Mouse (Mus musculus): ENCODE measurements at regions not wholly inside any gene's neighbourhood (a gene's known extent, or its start where the extent isn't known, plus 50 kb on each side); places are given as distances from the start of the nearest gene placed in this dataset.

DNA sequence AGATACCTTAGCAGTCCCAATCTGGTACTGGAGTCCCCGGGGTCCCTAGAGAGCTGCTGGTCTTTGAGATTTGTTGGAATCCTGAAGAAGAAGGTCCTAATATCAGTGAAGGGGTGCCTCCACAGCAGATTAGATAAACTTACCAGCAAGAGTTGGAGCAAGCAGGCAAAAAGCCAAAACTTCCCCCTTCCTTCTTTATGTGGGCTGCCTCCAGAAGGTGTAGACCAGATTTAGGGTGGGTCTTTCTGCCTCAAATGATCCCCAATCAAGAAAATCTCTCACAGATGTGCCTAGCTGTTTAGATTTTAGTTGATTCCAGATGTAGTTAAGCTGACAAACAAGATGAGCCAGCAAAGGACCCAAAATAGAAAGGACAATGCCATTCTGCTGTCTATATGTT lies 90.1 kb upstream of the Hs6st1 start:
- no peak for DNase-seq

DNA sequence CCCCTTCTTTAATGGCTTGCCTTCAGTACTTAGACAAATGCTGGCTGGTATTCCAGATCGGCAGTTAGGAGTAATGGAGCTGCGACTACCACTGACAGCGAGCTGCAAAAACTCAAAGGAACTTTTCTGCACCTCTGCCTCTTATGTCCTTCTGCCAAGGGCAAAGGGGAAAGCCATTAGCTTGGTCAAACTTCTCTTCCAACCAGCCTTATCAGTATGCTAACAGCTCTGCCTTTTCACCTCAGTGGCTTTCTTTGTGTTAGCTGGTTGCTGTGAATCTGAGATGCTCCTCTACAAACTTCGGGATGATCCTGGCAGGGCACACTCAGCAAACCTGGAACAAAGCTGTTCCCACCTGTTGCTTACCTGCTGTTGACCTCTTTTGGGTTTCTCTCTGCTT lies 89.4 kb upstream of the Hs6st1 start:
- no peak for DNase-seq

DNA sequence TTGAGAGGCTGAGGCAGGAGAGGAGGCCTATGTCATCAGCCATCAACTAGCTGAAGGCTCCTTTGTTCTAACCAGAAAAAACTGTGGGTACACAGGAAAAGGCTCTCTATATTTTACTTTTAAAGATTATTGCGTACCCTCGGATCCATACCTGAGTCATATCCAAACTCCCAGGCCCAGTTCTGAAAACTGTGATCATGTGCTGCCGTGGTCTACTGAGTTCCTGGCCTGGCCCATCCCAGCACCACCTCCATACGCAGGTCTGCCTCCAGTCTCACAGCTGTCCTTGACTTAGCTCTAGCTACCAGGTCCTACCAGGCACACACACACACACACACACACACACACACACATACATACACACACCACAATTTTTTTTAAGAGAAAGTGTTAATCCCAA lies 87.0 kb upstream of the Hs6st1 start:
- no peak for DNase-seq

DNA sequence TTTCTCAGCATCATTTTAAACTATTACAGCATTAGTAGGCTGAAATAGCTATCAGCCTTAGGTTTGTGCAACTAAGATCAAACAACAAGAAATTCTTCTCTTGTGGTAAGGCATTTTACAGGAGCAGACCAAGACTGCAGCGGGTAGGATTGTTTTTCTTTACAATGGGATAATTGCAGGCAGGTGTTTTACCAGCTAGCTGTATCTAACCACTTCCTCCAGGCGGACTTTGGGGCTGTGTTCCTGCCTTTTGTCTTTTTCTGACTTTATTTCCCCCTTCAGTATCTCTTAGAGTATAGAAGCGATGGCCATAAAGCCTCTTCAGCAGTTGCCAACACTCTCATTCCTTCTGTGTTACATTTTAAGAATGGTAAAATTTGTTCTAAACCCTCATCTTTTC lies 84.8 kb upstream of the Hs6st1 start:
- DNase-seq = no peak

- DNase-seq = no peak
Measured at GRCm38 (mm10) chr1:35985318-35985717, 82.9 kb upstream of the Hs6st1 start.

DNA sequence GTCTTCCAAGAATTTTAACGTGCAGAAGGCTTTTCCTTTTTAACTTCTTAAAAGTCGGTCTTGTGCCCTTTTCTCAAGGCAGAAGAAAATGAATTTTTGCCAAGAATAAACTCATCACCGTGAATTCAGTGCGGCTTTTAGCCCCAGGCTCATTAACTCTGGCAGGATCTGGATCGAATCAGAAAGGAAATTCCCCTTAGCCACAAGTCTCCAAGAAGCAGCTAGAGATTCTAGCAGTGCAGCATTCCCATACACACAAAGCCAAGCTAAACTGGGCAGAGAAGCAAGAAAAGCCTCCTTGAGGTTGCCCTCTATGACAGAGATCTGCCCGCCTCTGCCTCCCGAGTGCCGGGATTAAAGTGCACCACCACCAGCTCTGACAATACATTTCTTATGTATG lies 81.5 kb upstream of the Hs6st1 start:
- DNase-seq = no peak

GRCm38 (mm10) chr1:35992227-35992909 lies 75.8 kb upstream of the Hs6st1 start:
- no peak for DNase-seq

DNA sequence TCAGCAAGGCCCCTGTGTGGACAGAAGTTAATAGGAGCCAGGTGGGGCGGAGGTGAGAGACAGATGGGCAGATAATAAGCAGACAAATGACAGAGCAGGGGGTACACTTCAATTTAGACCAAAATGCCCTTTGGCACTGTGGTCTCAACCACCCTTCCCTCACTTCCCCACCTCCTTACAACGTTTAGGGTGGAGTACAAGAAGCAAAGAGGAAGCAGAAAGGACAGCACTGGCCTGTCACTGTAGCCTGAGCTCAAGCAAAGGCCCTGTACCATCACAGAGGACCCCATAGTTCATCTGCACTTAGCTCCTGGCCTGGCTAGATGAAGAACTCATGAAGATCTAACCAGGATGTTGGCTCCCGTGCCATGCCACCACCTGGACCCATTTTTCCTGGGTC lies 75.3 kb upstream of the Hs6st1 start:
- DNase-seq = no peak

DNA sequence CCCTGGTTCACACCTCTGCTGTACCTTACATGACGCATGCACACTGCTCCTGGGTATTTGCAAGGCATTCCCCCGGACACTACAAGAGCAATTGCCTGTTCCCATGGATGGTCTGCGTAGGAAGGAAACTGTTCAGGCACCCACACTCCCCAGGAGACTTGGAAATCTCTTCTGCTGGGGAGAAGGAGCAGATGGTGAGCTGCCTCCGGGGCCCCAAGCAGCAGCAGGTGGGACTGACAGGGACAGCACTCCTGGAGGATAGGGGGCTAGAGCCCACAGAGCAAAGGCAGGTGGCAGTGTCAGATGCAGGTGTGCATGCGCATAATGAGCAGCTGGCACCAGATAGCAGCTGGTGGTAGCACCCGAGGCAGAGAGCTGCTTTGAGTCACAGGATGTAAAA lies 72.5 kb upstream of the Hs6st1 start:
- DNase-seq = no peak

DNA sequence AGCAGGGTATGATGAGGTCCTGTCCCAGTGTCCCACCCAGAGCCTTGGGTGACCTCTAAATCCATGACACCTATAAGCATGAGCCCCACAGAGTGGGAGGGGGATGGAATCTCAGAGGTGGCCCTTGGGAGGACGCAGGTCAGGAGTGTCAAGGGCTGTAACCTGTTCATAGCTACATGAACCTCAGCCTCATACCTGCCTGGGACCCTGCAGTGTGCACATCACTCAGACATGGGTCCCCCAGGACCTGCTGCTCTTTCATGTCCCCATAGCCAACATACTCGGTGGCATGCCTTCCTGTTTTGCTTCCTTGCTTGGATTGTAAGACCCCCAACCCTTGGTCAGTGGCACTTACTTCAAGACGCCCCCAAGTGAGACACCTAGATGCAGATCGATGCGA lies 66.9 kb upstream of the Hs6st1 start:
- DNase-seq = no peak

GRCm38 (mm10) chr1:36001821-36002220 lies 66.4 kb upstream of the Hs6st1 start:
- DNase-seq = no peak

- DNase-seq = no peak
Measured at GRCm38 (mm10) chr1:36003592-36003991, 64.6 kb upstream of the Hs6st1 start.

- no peak for DNase-seq
Measured at GRCm38 (mm10) chr1:36008598-36008997, 59.6 kb upstream of the Hs6st1 start.

DNA sequence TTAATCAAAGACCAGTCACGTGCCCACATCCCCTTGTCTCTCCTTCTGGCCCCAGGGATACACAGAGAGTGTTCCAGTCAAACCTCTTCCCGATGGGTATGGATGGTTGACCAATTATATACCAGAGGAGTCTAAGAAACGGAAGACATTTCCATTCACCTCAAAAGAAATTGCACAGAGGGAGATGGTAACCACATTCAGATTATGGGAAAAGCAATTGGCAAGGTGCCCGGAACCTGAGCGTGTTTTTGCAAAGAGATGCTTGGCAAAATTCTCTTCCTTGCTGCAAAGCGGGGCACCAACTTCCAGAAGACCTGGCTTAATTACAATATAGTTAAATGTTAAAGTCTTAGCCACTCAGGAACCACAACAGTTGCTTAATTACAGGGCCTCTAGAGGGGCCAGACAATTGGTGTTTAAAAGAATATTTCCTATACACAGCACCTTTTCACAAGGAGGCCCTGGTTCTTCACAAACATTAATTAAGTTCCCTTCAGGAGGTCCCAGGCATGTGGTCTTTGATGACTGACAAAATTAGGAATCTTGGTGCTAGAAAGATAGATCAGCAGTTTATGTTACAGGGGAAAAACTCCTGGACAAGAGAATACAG lies 59.1 kb upstream of the Hs6st1 start:
- no peak for DNase-seq

GRCm38 (mm10) chr1:36010151-36010550 lies 58.0 kb upstream of the Hs6st1 start:
- no peak for DNase-seq

DNA sequence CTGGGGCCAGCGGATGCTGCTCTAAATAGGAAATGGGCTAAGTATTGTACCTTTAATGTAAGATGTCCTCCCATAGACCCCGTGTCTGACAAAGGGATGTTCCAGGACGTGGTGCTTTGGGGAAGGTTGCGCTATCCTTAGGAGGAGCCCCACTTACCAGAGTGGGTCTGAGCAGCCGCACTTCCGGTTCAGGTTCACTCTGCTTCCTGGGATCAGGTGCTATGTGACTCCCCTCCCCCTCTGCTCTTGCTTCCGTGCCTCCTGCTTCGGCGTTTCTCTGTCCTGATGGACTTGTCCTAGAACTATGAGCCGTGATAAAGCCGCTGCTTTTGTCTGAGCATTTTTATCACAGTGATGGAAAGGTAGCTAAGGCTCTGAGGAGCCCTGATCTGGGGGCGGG lies 57.4 kb upstream of the Hs6st1 start:
- no peak for DNase-seq

GRCm38 (mm10) chr1:36012081-36012765 lies 56.0 kb upstream of the Hs6st1 start:
- DNase-seq = no peak

- peak; percentile 24 for DNase-seq
Measured at GRCm38 (mm10) chr1:36013823-36014341, 54.3 kb upstream of the Hs6st1 start.

GRCm38 (mm10) chr1:36014372-36014771 lies 53.8 kb upstream of the Hs6st1 start:
- no peak for DNase-seq

- DNase-seq = peak; percentile 31
Measured at GRCm38 (mm10) chr1:36015210-36015609, 53.0 kb upstream of the Hs6st1 start.

- no peak for DNase-seq
Measured at GRCm38 (mm10) chr1:36016566-36016965, 51.6 kb upstream of the Hs6st1 start.

- peak; percentile 45 for DNase-seq
Measured at GRCm38 (mm10) chr1:36017061-36017461, 51.1 kb upstream of the Hs6st1 start.

DNA sequence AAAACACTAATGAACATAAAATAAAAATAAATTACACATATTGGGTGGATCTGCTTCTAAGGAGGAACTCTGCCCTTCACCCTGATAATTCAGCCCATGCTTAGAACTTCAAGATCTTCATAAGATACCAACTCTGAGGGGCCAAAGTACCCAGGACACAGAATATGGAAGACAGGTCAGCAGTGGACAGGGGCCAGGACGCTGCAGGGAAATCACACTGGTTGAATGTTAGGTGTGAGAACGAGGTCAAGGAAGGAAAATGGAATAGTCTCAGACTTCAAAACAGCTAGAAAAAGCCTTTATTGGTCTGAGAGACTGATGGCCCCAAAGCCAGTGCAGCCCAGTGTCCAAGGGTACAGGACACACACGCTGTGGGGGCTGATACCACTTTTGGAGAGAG lies 50.5 kb upstream of the Hs6st1 start:
- DNase-seq = no peak
